ENCODE assay signal across 25 mouse cellular contexts in genomic region chr1:184931097-184931496, GRCm38 (mm10). TPM values are rescaled to one million over a fixed set of nuclear protein-coding genes. Genes with fewer than 3 reads are reported as not detected.
DNase-seq lines count a peak whose midpoint lies in the region; ATAC-seq and TF ChIP-seq lines count a peak whose summit lies in the region.
"Had no signal": no experiment of that assay in that cellular context is flagged by ENCODE, and none has a peak within 500 bp of the region (broad histone marks: within the 10 kb centered on the region; RNA-seq: fewer than 3 reads in every experiment).

No protein-coding gene starts in this region.

- DNase-seq in heart, adult 11 months, result peak; percentile 83
- no peak for DNase-seq in heart, postnatal 25 days (ENCODE audit: low spot score)
- DNase-seq in layer of hippocampus, adult 2 months (ENCODE audit: low spot score in 2 of 2), result no peak
- no peak for DNase-seq in layer of hippocampus, postnatal 36 days
- DNase-seq in Muller cell, postnatal 12 days (ENCODE audit: inconsistent ontology term), result no peak
- DNase-seq in frontal cortex, postnatal 36 days (ENCODE audit: low spot score in 2 of 2), result no peak
- DNase-seq: adrenal gland, adult 2 months; adrenal gland, postnatal 10 days; adrenal gland, postnatal 25 days; B cell, adult 2 months; cerebellum, adult 11 months; cerebellum, adult 18-20 months; cerebellum, adult 8-10 months; cerebellum, adult 9-11 months; cerebellum, postnatal 14 days; cerebellum, postnatal 36 days had no signal

- intact Hi-C loops in heart, postnatal 25 days (cut with DNase I), result no loop called here

- H3K27ac ChIP-seq in layer of hippocampus, adult 2 months, result peak overlapping the region; percentile 67; the same call in 1 of the 2 replicates
- H3K27ac ChIP-seq: embryonic facial prominence, embryonic 10.5 days; embryonic facial prominence, embryonic 12.5 days; forebrain, embryonic 13.5 days; forebrain, embryonic 15.5 days had no signal

- H3K4me3 ChIP-seq in layer of hippocampus, adult 2 months, result no peak overlapping the region
- H3K4me3 ChIP-seq: embryonic facial prominence, embryonic 10.5 days; embryonic facial prominence, embryonic 12.5 days; forebrain, embryonic 13.5 days; forebrain, embryonic 15.5 days had no signal

- no peak for TF ChIP-seq CTCF in layer of hippocampus, adult 2 months (conservative IDR thresholded peaks at IDR 0.05)

- ATAC-seq in common myeloid progenitor, adult 5-6 weeks (replicated peaks; ENCODE audit: low read depth, poor library complexity, severe bottlenecking), result 0 out of 2 replicates have a peak, but pooled peaks have one; percentile 27
- ATAC-seq in megakaryocyte, adult 5-6 weeks (ENCODE audit: poor library complexity, severe bottlenecking), result peak; percentile 58
- ATAC-seq: CD4-positive, CD25-positive, alpha-beta regulatory T cell, adult 4 months; forebrain, embryonic 13.5 days; forebrain, embryonic 15.5 days had no signal

RNA-seq across cellular contexts. Expression of gene C130074G19Rik, which starts 48.1 kb away (rescaled TPM):
- total RNA-seq in heart, postnatal 25 days (2021), result 10 to 100 TPM; 17.4 to 18.0 TPM
- 1 to 10 TPM; 7.1 to 8.3 TPM for total RNA-seq in layer of hippocampus, adult 2 months (2021)
- total RNA-seq in layer of hippocampus, postnatal 36 days (2021), result 1 to 10 TPM; 7.0 to 8.1 TPM
- not detected in 2 replicates for total RNA-seq in common myeloid progenitor, adult 5-6 weeks (2017)
- not detected in 2 replicates for total RNA-seq in megakaryocyte, adult 5-6 weeks (2015)
- not detected in 2 replicates for total RNA-seq in megakaryocyte, adult 5-6 weeks (2017)
- total RNA-seq: CH12.LX, G1E had no signal
